Mouse (Mus musculus): ENCODE measurements around the gene Mnd1. TPM values are rescaled to one million over a fixed set of nuclear protein-coding genes. Genes with fewer than 3 reads are reported as not detected.

The Mnd1 gene
- polyA plus RNA-seq, 1 experiment from 2014 or later, result 12.3 TPM

DNA sequence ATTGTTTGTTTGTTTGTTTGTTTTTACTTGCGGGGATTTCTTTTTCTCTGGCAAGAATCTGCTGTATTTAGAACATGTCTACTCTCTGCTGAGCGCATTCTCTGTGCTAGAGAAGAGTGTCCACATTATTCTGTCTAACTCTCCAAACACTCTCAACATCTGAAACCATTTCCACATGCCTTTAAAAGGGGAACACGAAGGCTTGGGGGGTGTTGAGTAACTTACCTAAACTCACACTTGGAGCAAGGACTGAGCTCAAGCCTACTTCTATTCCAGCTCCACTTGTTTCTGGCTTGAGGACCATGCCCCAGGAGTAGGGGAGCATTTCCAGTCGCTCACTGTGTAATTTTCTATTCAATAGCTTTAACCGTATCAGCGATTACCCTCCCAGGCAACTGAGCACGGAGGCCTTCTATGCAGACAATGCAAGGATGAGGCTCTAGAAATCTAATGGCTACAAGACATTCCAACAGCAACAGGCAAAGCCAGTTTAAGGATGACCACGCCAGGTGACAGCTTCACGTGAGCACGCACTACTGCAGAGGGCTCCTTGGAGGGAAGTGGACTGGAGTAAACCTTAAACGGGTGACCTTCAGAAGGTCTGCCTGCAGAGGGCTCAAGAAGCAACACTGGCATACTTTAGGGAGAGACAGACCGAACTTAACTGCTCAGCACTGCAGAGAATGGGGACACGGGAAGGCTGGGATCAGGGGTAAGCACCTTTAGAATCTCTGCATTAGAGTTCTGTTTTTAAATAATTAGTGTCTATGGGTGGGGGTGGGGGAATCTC lies 78.8 kb downstream of the Mnd1 start:
- H3K4me1 ChIP-seq, result peaks cover 3% of the 10 kb centered on the region; the same call in 1 of the 2 replicates
- no peak for DNase-seq (ENCODE audit: low spot score)
- WGBS, result 79% methylated on average over 13 of the region's 13 CpGs

DNA sequence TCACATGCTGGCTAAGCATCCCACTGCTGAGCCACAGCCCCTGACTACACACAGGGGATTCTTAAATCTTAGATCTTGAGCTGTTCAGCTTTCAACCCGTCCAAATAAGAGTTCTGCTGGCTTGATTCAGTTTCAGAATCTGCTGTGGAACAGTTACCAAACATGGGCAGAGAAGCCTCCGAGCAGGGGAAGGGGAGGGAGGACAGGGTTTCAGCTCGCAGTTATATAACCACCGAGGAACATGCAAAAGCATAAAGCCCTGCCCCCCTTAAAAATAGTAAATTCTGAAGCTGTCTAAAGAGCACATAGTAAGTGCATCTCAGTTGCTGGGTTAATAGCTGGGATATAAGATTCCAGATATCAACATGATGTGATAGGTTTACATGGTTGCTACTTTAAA lies 80.1 kb downstream of the Mnd1 start:
- no peak overlapping the region for H3K27ac ChIP-seq (replicated peaks)
- no peak for DNase-seq (ENCODE audit: low spot score)
- H3K4me1 ChIP-seq, result peaks cover 3% of the 10 kb centered on the region; the same call in 1 of the 2 replicates
- 81% methylated on average over 4 of the region's 4 CpGs for WGBS
- no peaks in the 10 kb centered on the region for H3K27me3 ChIP-seq (ENCODE audit: low read depth, poor library complexity, severe bottlenecking)
- H3K9me3 ChIP-seq (replicated peaks), result no peaks in the 10 kb centered on the region
- no peak overlapping the region for H3K4me3 ChIP-seq
- no peaks in the 10 kb centered on the region for H3K36me3 ChIP-seq

More for the DNA sequence above, 78.8 kb downstream of the Mnd1 start:
- Histone ChIP-seq H3K27me3 (ENCODE audit: low read depth, poor library complexity, severe bottlenecking) (no peaks in the 10 kb centered on the region), H3K27ac (replicated peaks) (no peak overlapping the region), H3K4me3 (no peak overlapping the region), H3K36me3 (no peaks in the 10 kb centered on the region), H3K9me3 (replicated peaks) (no peaks in the 10 kb centered on the region)

DNA sequence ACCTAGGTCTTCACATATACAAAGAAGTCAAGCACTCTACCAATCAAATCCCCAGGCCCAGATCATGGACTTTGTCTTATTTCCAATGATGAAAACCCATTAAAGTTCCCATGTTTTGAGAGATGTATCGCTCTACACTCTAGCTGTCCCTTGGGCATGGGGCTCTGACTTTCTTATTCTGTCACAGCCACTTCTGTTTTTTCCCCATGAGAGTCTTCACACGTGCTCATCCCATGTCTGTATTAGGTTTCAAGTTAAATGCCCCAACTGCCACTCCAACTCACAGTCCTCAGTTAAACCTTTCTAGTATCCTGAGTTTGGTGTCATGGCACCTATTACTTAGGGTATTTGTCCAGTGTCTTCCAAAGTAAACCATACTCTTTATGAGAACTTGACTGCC lies 80.8 kb downstream of the Mnd1 start:
- Histone ChIP-seq H3K9me3 (replicated peaks) (no peaks in the 10 kb centered on the region), H3K36me3 (no peaks in the 10 kb centered on the region), H3K27ac (replicated peaks) (no peak overlapping the region), H3K4me1 (peaks cover 3% of the 10 kb centered on the region; the same call in 1 of the 2 replicates), H3K4me3 (no peak overlapping the region), H3K27me3 (ENCODE audit: low read depth, poor library complexity, severe bottlenecking) (no peaks in the 10 kb centered on the region)
- 89% methylated on average over 2 of the region's 2 CpGs for WGBS
- no peak for DNase-seq (ENCODE audit: low spot score)

DNA sequence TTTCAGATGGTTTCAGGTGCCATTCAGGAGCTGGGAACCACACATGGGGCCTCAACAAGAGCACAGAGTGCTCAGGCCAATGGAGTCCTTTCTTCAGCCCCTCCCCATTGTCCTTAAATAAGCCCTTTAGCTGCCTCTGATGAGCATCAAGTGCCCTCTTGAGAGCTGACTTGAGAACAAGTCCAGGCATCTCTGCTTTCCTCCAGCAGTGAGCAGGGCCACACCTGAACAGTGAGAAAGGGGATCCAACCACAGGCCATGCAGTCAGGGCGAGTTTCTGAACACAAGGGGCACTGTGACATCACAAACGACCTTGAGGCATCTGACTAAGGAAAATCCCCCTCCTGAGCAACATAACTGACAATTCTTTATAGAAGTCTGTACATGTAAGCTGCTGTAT lies 83.9 kb downstream of the Mnd1 start:
- Histone ChIP-seq H3K36me3 (no peaks in the 10 kb centered on the region), H3K4me1 (no peaks in the 10 kb centered on the region; the same call in 1 of the 2 replicates), H3K9me3 (replicated peaks) (no peaks in the 10 kb centered on the region), H3K27me3 (ENCODE audit: low read depth, poor library complexity, severe bottlenecking) (no peaks in the 10 kb centered on the region), H3K27ac (replicated peaks) (no peak overlapping the region), H3K4me3 (no peak overlapping the region)
- DNase-seq (ENCODE audit: low spot score), result no peak
- 13% methylated on average over 2 of the region's 2 CpGs for WGBS

DNA sequence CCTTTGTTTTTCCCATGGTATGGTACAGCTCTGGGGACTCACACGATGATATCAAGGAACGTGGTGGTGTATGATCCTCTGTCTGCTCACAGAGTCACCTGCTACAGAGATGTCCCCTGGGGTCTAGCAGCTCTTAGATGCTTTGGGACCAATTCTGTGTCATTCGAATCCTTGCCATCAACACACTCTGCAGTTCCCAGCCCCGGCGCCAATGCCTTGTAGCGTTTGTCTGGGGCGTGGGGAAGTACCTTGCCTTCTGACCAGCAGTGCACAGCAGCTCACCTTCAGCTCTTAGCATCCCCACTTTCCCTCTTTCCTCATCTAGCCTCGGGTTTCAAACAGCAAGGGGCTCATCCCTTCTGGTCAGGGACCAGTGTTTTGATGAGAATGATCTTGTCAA lies 84.8 kb downstream of the Mnd1 start:
- Histone ChIP-seq H3K27ac (replicated peaks) (no peak overlapping the region), H3K4me3 (no peak overlapping the region), H3K4me1 (no peaks in the 10 kb centered on the region), H3K36me3 (no peaks in the 10 kb centered on the region), H3K27me3 (ENCODE audit: low read depth, poor library complexity, severe bottlenecking) (no peaks in the 10 kb centered on the region), H3K9me3 (replicated peaks) (no peaks in the 10 kb centered on the region)
- WGBS, result 88% methylated on average over 8 of the region's 8 CpGs
- DNase-seq (ENCODE audit: low spot score), result no peak

DNA sequence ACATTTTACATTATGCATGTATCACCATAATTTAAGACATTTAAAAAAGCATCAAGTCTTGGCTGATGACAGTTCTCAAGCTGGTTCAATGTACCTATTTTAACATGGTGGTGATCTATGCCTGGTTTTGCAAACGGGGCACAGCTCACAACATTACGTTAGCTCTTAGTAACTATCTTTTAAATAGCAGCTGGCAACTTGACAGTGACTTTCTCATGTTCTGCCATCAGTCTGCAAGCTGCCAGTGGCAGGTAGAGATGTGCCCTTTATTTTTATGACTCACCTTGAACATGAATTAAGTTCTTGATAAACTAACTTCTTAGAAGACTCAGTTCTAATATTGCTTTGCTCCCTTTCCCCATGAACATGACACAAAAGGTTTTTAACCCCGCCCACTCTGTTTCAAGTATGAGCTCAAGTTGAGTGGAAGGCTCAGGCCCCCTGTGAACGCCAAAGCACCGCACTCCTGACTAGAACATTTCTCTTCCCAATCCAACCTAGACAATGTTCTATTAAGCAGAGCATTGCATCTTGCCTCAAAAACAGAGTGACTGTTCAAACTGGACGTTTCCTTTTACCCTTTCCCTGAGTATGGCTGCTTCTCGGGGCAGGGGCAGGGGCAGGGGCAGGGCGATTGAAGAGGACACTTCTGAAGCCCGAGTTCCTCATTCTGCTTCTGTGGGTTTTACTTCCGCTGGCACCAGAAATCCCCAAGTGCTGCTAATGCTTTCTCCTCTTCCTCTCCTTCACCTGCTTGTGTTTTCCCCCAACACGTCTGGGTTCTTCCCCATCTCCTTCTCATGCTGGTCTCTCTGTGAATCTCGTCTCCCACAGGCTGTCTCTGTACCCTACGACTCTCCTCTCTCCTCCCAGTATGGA lies 86.5 kb downstream of the Mnd1 start:
- no peak overlapping the region for H3K27ac ChIP-seq (replicated peaks)
- H3K36me3 ChIP-seq, result no peaks in the 10 kb centered on the region
- WGBS, result 89% methylated on average over 13 of the region's 13 CpGs
- no peak for DNase-seq (ENCODE audit: low spot score)
- no peak overlapping the region for H3K4me3 ChIP-seq
- no peaks in the 10 kb centered on the region for H3K27me3 ChIP-seq (ENCODE audit: low read depth, poor library complexity, severe bottlenecking)
- H3K4me1 ChIP-seq, result no peaks in the 10 kb centered on the region
- no peaks in the 10 kb centered on the region for H3K9me3 ChIP-seq (replicated peaks)

DNA sequence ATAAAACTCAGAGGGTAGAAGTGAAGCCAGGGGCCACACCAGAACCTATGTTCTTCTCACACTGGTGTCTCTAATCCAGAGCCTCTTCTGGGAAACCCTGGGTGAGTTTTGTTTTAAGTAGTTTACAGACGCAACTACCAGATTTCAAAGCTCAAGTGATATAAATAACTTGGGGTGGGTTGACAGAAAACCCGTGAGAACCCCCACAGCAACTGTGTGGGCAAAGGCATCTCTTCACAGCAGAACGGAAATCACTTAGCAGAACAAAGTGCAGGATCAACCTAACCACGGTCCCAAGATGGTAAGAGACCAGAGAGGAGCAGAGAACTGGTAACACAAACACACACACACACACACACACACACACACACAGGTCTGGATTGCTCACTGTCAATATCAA lies 89.8 kb downstream of the Mnd1 start:
- H3K36me3 ChIP-seq, result no peaks in the 10 kb centered on the region
- H3K27me3 ChIP-seq (ENCODE audit: low read depth, poor library complexity, severe bottlenecking), result no peaks in the 10 kb centered on the region
- DNase-seq (ENCODE audit: low spot score), result no peak
- no peak overlapping the region for H3K4me3 ChIP-seq
- no peaks in the 10 kb centered on the region for H3K9me3 ChIP-seq (replicated peaks)
- H3K27ac ChIP-seq (replicated peaks), result no peak overlapping the region
- 87% methylated on average over 4 of the region's 4 CpGs for WGBS
- peaks cover 4% of the 10 kb centered on the region; the same call in 1 of the 2 replicates for H3K4me1 ChIP-seq

DNA sequence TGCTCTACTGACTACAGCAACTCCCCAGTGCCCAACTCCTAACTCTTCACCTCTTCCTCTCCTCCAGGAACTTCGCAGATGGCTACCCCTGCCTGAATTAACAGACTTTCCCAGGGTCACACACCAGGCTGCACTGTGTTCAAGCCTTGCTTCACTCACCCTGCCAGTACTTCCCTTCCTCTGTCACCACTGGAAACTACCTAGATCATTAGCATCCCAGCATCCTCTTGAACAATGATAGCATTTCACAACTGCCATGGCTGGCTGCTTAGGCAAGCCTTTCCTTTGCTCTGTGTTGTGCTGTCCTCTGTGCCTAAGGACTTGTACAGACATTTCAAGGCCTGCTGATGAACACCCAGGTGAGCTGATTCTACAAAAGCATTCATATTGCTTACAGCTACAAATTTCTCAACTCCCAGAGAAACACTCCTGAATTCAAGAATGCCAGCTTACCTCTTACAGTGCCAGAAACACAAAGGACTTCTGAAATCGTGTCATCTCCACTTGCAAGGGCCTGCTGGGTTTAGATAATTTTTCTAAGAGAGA lies 92.1 kb downstream of the Mnd1 start:
- peaks cover 4% of the 10 kb centered on the region; the same call in 1 of the 2 replicates for H3K4me1 ChIP-seq
- H3K27me3 ChIP-seq (ENCODE audit: low read depth, poor library complexity, severe bottlenecking), result no peaks in the 10 kb centered on the region
- DNase-seq (ENCODE audit: low spot score), result no peak
- H3K27ac ChIP-seq (replicated peaks), result no peak overlapping the region
- WGBS, result 88% methylated on average over 2 of the region's 2 CpGs
- no peaks in the 10 kb centered on the region; the same call in 1 of the 2 replicates for H3K9me3 ChIP-seq (replicated peaks)
- H3K4me3 ChIP-seq, result no peak overlapping the region
- no peaks in the 10 kb centered on the region for H3K36me3 ChIP-seq

DNA sequence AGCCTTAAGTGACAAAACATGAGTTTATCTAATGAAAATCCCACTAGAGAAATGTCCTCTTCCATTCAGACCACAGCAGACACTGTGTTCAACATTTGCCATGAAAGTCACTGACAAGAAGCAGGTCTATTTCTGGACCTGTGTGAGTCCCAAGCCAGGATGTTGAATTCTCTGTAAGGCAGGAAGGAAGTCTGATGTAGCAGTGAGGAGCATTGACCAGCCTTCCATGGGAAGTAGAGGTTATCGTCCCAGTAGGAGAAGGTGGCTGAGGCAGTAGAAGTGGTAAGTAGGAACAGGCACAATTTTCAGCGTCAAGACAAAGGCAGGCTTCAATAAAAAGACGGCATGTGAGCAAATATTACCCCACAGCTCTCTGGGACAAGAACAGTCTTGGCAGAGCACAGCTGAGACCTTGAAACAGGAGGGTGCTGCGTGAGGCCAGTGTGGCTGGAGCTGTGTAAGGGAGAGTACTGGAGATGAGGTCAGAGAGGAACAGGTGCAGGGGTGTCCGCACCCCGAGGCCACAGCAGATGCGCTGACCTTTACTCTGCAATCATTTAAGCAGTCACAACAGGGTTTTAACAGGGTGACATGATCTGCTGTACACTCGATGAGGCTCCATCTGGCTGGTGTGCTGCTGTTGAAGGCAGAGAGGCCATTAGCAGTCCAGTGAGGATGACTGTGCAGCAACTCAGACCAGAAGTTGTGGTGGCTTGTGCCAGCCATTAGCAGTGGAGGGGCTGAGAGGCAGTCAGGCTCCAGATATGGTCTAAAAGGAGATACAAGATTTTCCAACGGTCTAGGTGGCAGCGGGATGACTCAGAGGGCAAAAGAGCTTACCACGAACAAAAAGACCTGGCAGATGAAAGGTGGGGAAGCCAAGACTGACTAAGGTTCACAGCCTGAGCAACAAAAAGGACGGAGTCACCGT lies 93.8 kb downstream of the Mnd1 start:
- no peak for DNase-seq (ENCODE audit: low spot score)
- Histone ChIP-seq H3K27me3 (ENCODE audit: low read depth, poor library complexity, severe bottlenecking) (no peaks in the 10 kb centered on the region), H3K4me1 (peaks cover 4% of the 10 kb centered on the region; the same call in 1 of the 2 replicates), H3K27ac (replicated peaks) (no peak overlapping the region), H3K36me3 (no peaks in the 10 kb centered on the region), H3K4me3 (no peak overlapping the region), H3K9me3 (replicated peaks) (peaks cover 9% of the 10 kb centered on the region; the same call in 1 of the 2 replicates)
- WGBS, result 83% methylated on average over 13 of the region's 13 CpGs

DNA sequence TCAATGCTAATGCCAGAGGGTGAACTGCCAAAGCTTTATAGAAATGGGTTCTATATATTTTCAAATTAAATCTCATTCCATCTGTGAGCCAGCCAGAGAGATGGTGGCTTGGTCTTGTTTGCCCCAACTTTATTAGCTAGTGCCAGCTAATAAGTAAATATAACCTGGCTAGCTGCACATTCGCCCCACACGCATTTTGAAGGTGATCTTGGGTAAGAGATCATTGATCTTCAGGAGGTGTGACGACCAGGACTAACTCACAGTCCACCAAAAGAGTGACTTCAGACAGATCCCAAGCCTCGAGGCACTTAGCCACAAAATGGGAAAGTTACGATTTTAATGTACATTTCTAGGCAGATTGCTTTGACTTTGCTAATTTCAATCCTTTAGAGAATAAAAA lies 94.6 kb downstream of the Mnd1 start:
- H3K4me1 ChIP-seq, result peaks cover 4% of the 10 kb centered on the region; the same call in 1 of the 2 replicates
- no peaks in the 10 kb centered on the region for H3K36me3 ChIP-seq
- no peak for DNase-seq (ENCODE audit: low spot score)
- H3K27ac ChIP-seq (replicated peaks), result no peak overlapping the region
- no peak overlapping the region for H3K4me3 ChIP-seq
- WGBS, result 90% methylated on average over 5 of the region's 5 CpGs
- peaks cover 9% of the 10 kb centered on the region; the same call in 1 of the 2 replicates for H3K9me3 ChIP-seq (replicated peaks)
- no peaks in the 10 kb centered on the region for H3K27me3 ChIP-seq (ENCODE audit: low read depth, poor library complexity, severe bottlenecking)

DNA sequence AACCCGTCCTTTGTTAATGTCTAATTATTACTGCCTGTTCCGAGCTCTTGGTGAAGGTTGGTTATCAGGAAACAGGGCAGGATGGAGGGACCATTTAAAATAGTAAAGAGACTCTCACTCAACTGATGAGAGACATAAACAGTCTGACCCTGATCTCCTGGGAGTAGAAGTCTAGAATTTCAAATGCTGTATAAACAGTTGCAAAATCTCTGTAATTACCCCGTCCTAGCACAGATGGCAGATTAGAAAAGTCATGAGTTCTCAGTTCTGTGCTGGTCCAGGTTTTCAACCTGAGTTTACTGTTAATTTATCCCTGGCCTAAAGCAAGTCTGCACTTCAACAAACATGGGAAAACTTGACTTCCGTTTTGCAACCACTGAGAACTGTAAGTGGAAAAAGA lies 95.5 kb downstream of the Mnd1 start:
- no peaks in the 10 kb centered on the region for H3K36me3 ChIP-seq
- no peak overlapping the region for H3K27ac ChIP-seq (replicated peaks)
- peaks cover 4% of the 10 kb centered on the region; the same call in 1 of the 2 replicates for H3K4me1 ChIP-seq
- DNase-seq (ENCODE audit: low spot score), result no peak
- H3K4me3 ChIP-seq, result no peak overlapping the region
- no peaks in the 10 kb centered on the region for H3K27me3 ChIP-seq (ENCODE audit: low read depth, poor library complexity, severe bottlenecking)
- 74% methylated on average over 4 of the region's 4 CpGs for WGBS
- peaks cover 14% of the 10 kb centered on the region; the same call in 1 of the 2 replicates for H3K9me3 ChIP-seq (replicated peaks)

DNA sequence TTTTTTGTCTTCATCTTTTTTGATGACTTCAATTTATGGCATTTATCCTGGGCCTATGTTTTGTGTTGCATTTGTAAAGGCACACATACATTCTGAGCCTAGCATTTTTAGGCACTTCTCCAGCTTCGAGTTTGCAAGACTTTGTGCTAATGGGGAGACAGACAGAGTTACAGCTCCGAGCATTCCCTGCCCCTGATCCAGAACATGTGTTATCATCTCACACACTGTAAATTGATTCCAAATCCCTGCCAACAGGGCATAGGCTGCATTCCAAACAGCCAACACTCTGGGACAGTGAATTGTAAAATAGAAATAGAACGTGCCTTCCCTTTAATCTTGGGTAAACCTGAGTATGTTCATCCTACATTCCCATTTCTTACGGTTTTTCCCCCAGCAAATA lies 95.9 kb downstream of the Mnd1 start:
- Histone ChIP-seq H3K4me3 (no peak overlapping the region), H3K36me3 (no peaks in the 10 kb centered on the region), H3K27me3 (ENCODE audit: low read depth, poor library complexity, severe bottlenecking) (no peaks in the 10 kb centered on the region), H3K4me1 (peaks cover 4% of the 10 kb centered on the region; the same call in 1 of the 2 replicates), H3K9me3 (replicated peaks) (peaks cover 14% of the 10 kb centered on the region; the same call in 1 of the 2 replicates), H3K27ac (replicated peaks) (no peak overlapping the region)
- 82% methylated on average over 4 of the region's 4 CpGs for WGBS
- DNase-seq (ENCODE audit: low spot score), result no peak

Data from midbrain, embryonic 10.5 days (tissue).